Mouse (Mus musculus) heart, postnatal 0 days (tissue): ENCODE data around the gene Dnajc8.

Experiments
- CTCF ChIP-seq: IDR thresholded peaks from 2 replicates; pipeline ENCODE4 v1.5.1; 2016; ENCODE audit warnings: antibody characterized with exemption, control low read depth, low read depth
- EP300 ChIP-seq: IDR thresholded peaks from 2 replicates; pipeline ENCODE4 v1.6.1; 2016; ENCODE audit warnings: antibody characterized with exemption, low read depth

DNA sequence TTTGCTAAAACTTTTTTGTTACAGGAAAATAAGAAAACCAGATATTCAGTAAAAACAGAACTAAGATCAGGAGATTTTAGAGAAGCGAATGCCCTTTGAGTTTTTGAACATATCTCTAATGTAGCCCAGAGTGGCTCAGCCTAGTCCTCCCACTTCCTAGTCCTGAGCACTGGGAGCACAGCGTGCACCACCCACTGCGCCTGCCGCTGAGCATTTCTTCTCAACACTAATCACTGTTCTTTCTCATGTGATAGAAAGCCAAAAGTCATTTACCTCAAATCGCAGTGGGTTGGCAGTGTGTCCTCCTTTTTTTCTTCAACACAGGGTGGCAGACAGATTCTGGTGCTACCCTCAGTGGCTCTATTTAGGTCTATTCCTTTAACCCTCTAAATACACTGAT, 4.1 kb downstream of the Dnajc8 start:
- TF ChIP-seq CTCF: no peak
- TF ChIP-seq EP300: no peak
